Mouse (Mus musculus): ENCODE data around the gene Cacna2d3. TPM values are rescaled to one million over a fixed set of nuclear protein-coding genes. Genes with fewer than 3 reads are reported as not detected.

The Cacna2d3 gene
- polyA plus RNA-seq, 1 experiment from 2014 or later: 42.0 TPM

GRCm38 (mm10) chr14:29443091-29444026 lies 278.3 kb downstream of the Cacna2d3 start:
- ATAC-seq (ENCODE audit: low FRiP score): 0 out of 2 replicates have a peak, but pooled peaks have one; percentile 21
- Histone ChIP-seq H3K4me1 (replicated peaks) (peaks cover 42% of the 10 kb centered on the region), H3K4me2 (no peak overlapping the region), H3K4me3 (no peak overlapping the region), H3K9ac (no peak overlapping the region), H3K36me3 (no peaks in the 10 kb centered on the region), H3K27me3 (no peaks in the 10 kb centered on the region), H3K27ac (peak overlapping the region; percentile 77), H3K9me3 (no peaks in the 10 kb centered on the region)
- 14% methylated on average over 15 of the region's 15 CpGs for WGBS

DNA sequence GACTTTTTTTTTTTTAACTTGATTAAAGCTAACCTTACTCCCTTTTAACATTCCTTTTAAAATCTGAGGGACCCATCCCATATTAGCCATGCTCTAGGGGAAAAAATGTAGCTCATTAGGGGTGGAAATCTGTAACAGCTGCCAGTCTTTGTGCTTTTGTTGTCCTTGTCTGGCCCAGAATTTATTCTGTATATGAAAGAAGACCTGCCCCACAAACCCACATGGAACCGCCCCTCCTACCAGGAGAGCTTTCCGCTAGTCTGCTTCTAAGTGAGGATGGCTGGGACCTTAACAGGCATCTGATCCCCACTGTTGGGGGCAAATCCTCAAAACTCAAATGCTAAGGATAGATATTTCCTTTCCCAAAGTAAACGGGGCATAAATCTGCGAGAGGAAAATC lies 279.2 kb downstream of the Cacna2d3 start:
- Histone ChIP-seq H3K4me2 (0 out of 2 replicates have a peak overlapping the region, but pooled peaks have one; percentile 18), H3K36me3 (no peaks in the 10 kb centered on the region), H3K4me3 (no peak overlapping the region), H3K9me3 (no peaks in the 10 kb centered on the region), H3K27ac (peak overlapping the region; percentile 60), H3K9ac (no peak overlapping the region), H3K4me1 (replicated peaks) (peaks cover 37% of the 10 kb centered on the region), H3K27me3 (no peaks in the 10 kb centered on the region)
- ATAC-seq (ENCODE audit: low FRiP score): no peak
- 9% methylated on average over 4 of the region's 4 CpGs for WGBS

GRCm38 (mm10) chr14:29438666-29439065 lies 283.0 kb downstream of the Cacna2d3 start:
- Histone ChIP-seq H3K4me1 (replicated peaks) (peaks cover 27% of the 10 kb centered on the region), H3K36me3 (no peaks in the 10 kb centered on the region), H3K27me3 (0 out of 2 replicates have a peak, but pooled peaks cover 5% of the 10 kb centered on the region), H3K9ac (no peak overlapping the region), H3K27ac (no peak overlapping the region), H3K9me3 (no peaks in the 10 kb centered on the region), H3K4me3 (no peak overlapping the region), H3K4me2 (no peak overlapping the region)
- ATAC-seq (ENCODE audit: low FRiP score): no peak
- 73% methylated on average over 7 of the region's 7 CpGs for WGBS

DNA sequence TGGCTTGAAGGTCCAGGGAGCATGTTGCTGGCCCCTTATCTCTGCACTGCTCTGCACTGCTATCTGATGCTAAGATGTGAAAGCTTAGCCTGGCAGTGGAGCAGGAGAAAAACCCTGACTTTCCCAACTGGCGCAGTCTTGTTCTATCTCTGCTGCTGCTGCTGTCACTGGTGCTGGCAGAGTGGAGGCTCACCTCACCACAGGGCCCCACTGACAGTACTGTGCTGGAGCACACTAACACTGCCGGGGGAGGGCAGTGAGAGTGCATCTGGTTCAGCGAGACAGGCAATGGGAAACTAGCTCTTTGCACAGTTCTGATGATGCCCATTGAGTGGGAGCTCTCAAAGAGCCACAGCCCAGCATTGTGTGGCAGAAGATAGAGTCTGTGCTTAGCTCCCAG lies 283.4 kb downstream of the Cacna2d3 start:
- Histone ChIP-seq H3K27me3 (0 out of 2 replicates have a peak, but pooled peaks cover 5% of the 10 kb centered on the region), H3K4me1 (replicated peaks) (peaks cover 27% of the 10 kb centered on the region), H3K9ac (no peak overlapping the region), H3K4me3 (no peak overlapping the region), H3K9me3 (no peaks in the 10 kb centered on the region), H3K36me3 (no peaks in the 10 kb centered on the region), H3K27ac (no peak overlapping the region), H3K4me2 (no peak overlapping the region)
- 66% methylated on average over 3 of the region's 3 CpGs for whole genome bisulfite sequencing
- no peak for ATAC-seq (ENCODE audit: low FRiP score)

- no peak for ATAC-seq (ENCODE audit: low FRiP score)
- no peak overlapping the region for H3K27ac ChIP-seq
- 0 out of 2 replicates have a peak, but pooled peaks cover 11% of the 10 kb centered on the region for H3K27me3 ChIP-seq
Measured at GRCm38 (mm10) chr14:29435203-29435602, 286.5 kb downstream of the Cacna2d3 start.

DNA sequence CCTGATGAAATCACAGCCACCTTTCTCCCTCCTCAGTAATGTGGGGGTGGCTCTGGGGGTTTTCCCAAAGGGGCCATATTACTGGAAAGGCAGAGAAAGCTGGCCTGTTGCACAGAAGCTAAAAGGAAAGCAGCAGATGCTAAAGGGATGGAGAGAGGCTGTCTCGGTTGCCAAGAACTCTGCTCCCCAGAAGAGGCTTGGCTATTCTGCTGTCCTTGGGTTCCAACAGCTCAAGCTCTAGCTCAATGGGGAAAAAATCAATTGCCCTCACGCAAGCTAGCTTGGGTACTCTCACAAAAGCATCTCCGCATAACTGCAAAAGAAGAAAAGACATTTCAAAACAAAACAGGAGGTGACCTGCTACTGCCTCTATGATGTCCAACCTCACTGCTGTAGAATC lies 287.9 kb downstream of the Cacna2d3 start:
- Histone ChIP-seq H3K4me1 (replicated peaks) (peaks cover 12% of the 10 kb centered on the region), H3K9me3 (no peaks in the 10 kb centered on the region), H3K27me3 (0 out of 2 replicates have a peak, but pooled peaks cover 11% of the 10 kb centered on the region), H3K27ac (0 out of 2 replicates have a peak overlapping the region, but pooled peaks have one; percentile 2), H3K36me3 (no peaks in the 10 kb centered on the region), H3K4me3 (no peak overlapping the region), H3K9ac (no peak overlapping the region), H3K4me2 (no peak overlapping the region)
- WGBS: 66% methylated on average over 3 of the region's 3 CpGs
- no peak for ATAC-seq (ENCODE audit: low FRiP score)

More at GRCm38 (mm10) chr14:29435203-29435602, 286.5 kb downstream of the Cacna2d3 start:
- no peaks in the 10 kb centered on the region for H3K9me3 ChIP-seq
- H3K4me2 ChIP-seq: no peak overlapping the region
- no peaks in the 10 kb centered on the region for H3K36me3 ChIP-seq
- no peak overlapping the region for H3K9ac ChIP-seq
- H3K4me3 ChIP-seq: no peak overlapping the region
- H3K4me1 ChIP-seq (replicated peaks): peaks cover 13% of the 10 kb centered on the region

- Histone ChIP-seq H3K27ac (0 out of 2 replicates have a peak overlapping the region, but pooled peaks have one; percentile 2), H3K4me2 (no peak overlapping the region), H3K9ac (no peak overlapping the region), H3K4me3 (no peak overlapping the region), H3K9me3 (no peaks in the 10 kb centered on the region), H3K36me3 (no peaks in the 10 kb centered on the region), H3K27me3 (0 out of 2 replicates have a peak, but pooled peaks cover 11% of the 10 kb centered on the region), H3K4me1 (replicated peaks) (peaks cover 9% of the 10 kb centered on the region)
- WGBS: 67% methylated on average over 5 of the region's 5 CpGs
- ATAC-seq (ENCODE audit: low FRiP score): no peak
Measured at GRCm38 (mm10) chr14:29433076-29433714, 288.5 kb downstream of the Cacna2d3 start.

DNA sequence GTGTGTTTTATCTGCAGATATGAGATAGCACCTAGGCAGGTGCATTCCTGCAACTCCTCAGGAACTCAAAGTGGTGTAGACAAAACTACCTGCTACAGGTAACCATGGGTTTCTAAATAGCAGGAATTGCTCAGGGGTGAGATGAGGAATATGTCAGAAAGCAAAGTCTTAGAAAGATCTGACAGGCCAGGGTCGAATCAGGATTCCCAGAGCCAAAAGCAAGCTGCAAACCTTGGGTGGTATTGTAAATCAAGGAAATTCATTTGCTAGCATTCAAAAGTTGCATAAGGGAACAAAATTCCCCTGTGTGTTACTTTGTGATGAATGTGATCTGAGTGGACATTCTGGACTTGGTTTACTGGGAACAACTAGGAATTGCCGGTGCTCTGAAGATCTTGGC lies 291.9 kb downstream of the Cacna2d3 start:
- no peak for ATAC-seq (ENCODE audit: low FRiP score)
- Histone ChIP-seq H3K4me2 (no peak overlapping the region), H3K27me3 (0 out of 2 replicates have a peak, but pooled peaks cover 6% of the 10 kb centered on the region), H3K9ac (no peak overlapping the region), H3K27ac (no peak overlapping the region), H3K4me1 (replicated peaks) (peaks cover 6% of the 10 kb centered on the region; the same call in 1 of the 2 replicates), H3K4me3 (no peak overlapping the region), H3K9me3 (no peaks in the 10 kb centered on the region), H3K36me3 (no peaks in the 10 kb centered on the region)
- 52% methylated on average over 2 of the region's 2 CpGs for WGBS

GRCm38 (mm10) chr14:29425666-29426065 lies 296.0 kb downstream of the Cacna2d3 start:
- Histone ChIP-seq H3K4me2 (no peak overlapping the region), H3K9ac (no peak overlapping the region), H3K27ac (no peak overlapping the region), H3K9me3 (no peaks in the 10 kb centered on the region), H3K27me3 (0 out of 2 replicates have a peak, but pooled peaks cover 4% of the 10 kb centered on the region), H3K36me3 (no peaks in the 10 kb centered on the region), H3K4me1 (replicated peaks) (no peaks in the 10 kb centered on the region), H3K4me3 (no peak overlapping the region)
- WGBS: 75% methylated on average over 3 of the region's 3 CpGs
- ATAC-seq (ENCODE audit: low FRiP score): no peak

DNA sequence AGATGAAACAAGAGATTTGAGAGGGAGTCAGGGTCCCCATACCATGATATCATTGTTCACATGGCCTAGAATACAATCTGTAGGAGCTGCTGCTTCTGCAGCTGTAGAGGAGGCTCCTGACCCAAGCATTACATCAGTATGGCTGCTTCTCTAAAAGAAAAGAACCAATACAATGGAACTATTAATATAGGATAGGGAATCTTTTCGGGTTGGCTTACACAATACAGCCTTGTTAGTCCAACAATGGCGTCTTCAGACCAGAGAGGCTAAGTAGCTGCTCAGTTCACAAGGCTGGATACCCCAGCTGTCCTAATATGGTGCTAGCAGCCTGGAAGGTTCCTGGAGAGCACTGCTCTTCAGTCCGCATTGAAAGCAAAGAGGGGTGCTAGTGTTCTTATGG lies 296.5 kb downstream of the Cacna2d3 start:
- 78% methylated on average over 3 of the region's 3 CpGs for whole genome bisulfite sequencing
- no peaks in the 10 kb centered on the region for H3K27me3 ChIP-seq
- no peak overlapping the region for H3K27ac ChIP-seq
- H3K4me3 ChIP-seq: no peak overlapping the region
- H3K4me1 ChIP-seq (replicated peaks): no peaks in the 10 kb centered on the region
- no peaks in the 10 kb centered on the region for H3K36me3 ChIP-seq
- no peak overlapping the region for H3K4me2 ChIP-seq
- ATAC-seq (ENCODE audit: low FRiP score): no peak
- H3K9me3 ChIP-seq: no peaks in the 10 kb centered on the region
- no peak overlapping the region for H3K9ac ChIP-seq

- no peak overlapping the region for H3K4me2 ChIP-seq
- no peaks in the 10 kb centered on the region for H3K9me3 ChIP-seq
- WGBS: 18% methylated on average over 2 of the region's 2 CpGs
- peaks cover 25% of the 10 kb centered on the region for H3K4me1 ChIP-seq (replicated peaks)
- no peaks in the 10 kb centered on the region for H3K27me3 ChIP-seq
- no peaks in the 10 kb centered on the region for H3K36me3 ChIP-seq
- no peak overlapping the region for H3K9ac ChIP-seq
- H3K4me3 ChIP-seq: no peak overlapping the region
- no peak overlapping the region; the same call in 1 of the 2 replicates for H3K27ac ChIP-seq
- no peak for ATAC-seq (ENCODE audit: low FRiP score)
Measured at GRCm38 (mm10) chr14:29405878-29406165, 315.8 kb downstream of the Cacna2d3 start.

DNA sequence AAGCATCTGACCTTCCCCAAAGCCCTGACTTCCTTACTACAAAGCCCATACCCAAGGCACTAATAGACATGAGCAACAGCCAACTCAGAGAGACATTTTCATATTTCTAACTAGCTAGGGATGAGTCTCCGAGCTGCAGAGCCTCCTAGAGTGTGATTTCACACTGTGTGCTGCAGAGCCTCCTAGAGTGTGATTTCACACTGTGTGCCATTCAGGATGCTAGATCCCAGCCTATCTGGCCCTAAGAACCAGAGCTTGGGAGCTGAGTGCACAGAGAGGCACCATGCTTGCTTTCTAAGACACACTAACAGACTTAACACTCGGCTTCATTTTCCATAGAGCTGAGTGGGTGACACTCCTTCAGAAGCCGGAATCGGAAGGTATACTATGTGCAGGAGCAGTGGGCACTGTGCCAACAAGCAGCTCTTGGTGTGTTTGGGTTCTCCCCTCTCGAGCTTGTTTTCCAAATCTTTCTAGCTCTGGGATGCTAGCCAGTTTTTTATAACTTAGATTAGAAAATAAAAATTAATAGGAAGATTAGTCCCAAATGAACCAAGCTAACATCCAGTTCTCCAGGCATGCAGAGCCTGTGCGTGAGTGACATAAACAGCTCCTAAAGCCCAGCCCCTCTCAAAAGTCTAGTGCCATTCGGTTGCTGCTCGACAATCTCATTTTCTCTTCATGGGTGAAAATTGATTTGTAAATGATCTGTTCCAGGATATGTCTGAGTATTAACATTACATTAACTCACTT lies 316.4 kb downstream of the Cacna2d3 start:
- Histone ChIP-seq H3K9me3 (no peaks in the 10 kb centered on the region), H3K27ac (peak overlapping the region; percentile 50; the same call in 1 of the 2 replicates), H3K27me3 (no peaks in the 10 kb centered on the region), H3K9ac (no peak overlapping the region), H3K36me3 (no peaks in the 10 kb centered on the region), H3K4me1 (replicated peaks) (peaks cover 28% of the 10 kb centered on the region), H3K4me2 (no peak overlapping the region), H3K4me3 (no peak overlapping the region)
- 63% methylated on average over 8 of the region's 8 CpGs for WGBS
- ATAC-seq (ENCODE audit: low FRiP score): no peak
